Mouse (Mus musculus): ENCODE measurements around the gene Tex9. TPM values are rescaled to one million over a fixed set of nuclear protein-coding genes. Genes with fewer than 3 reads are reported as not detected.

Tex9 gene
- polyA plus RNA-seq, 1 experiment from 2014 or later: 75.5 TPM

Small RNA genes within 50 kb of the gene (microRNA-seq; reads per million reads assigned to microRNA genes)
- gene Gm28010: not detected

Other genes starting within 250 kb of the Tex9 start
- 47.7 and 53.0 TPM in 2 replicates for gene Zfp280d, start 217.4 kb downstream of the Tex9 start, polyA plus RNA-seq (2016; fragmentation: Nextera tagmentation; extraction: Ambion mirVana)
- gene Mns1, start 54.2 kb downstream of the Tex9 start, polyA plus RNA-seq (2016; fragmentation: Nextera tagmentation; extraction: Ambion mirVana): 61.8 and 67.6 TPM in 2 replicates
- gene Rfx7, start 40.0 kb upstream of the Tex9 start, polyA plus RNA-seq (2016; fragmentation: Nextera tagmentation; extraction: Ambion mirVana): 16.5 and 16.8 TPM in 2 replicates
- 634 and 643 TPM in 2 replicates for gene Nedd4, start 170.1 kb upstream of the Tex9 start, polyA plus RNA-seq (2016; fragmentation: Nextera tagmentation; extraction: Ambion mirVana)